Mouse (Mus musculus) heart, postnatal 0 days (tissue): Measurements from ENCODE around the gene Usp9x. TPM values are rescaled to one million over a fixed set of nuclear protein-coding genes. Genes with fewer than 3 reads are reported as not detected.

Experiments used
- ATAC-seq: fragments of 200-750 bp; cut with Nextera tagmentation; 2 replicates; pipeline ENCODE4 v1.8.0; 2017; ENCODE audit warnings: low read depth, moderate number of reproducible peaks, moderate library complexity; ENCODE audit not compliant: insufficient read depth
- DNase-seq: peaks from one replicate; pipeline ENCODE4 v3.0.0-alpha.2; 2016; ENCODE audit warnings: low spot score
- H3K27ac ChIP-seq: fragments of 300-500 bp; sonication (generic); 2 replicates; pipeline ENCODE4 v1.5.1; 2014; ENCODE audit warnings: low read depth, mild to moderate bottlenecking
- H3K27me3 ChIP-seq: fragments of 300-500 bp; sonication (generic); 2 replicates; pipeline ENCODE4 v1.6.1; 2014; ENCODE audit warnings: low read length, mixed read lengths; ENCODE audit not compliant: control insufficient read depth, insufficient read depth
- H3K36me3 ChIP-seq: fragments of 300-500 bp; sonication (generic); replicated peaks from 2 replicates; pipeline ENCODE4 v1.6.1; 2014; ENCODE audit warnings: low read length, mixed read lengths; ENCODE audit not compliant: control insufficient read depth, insufficient read depth
- H3K4me1 ChIP-seq: fragments of 300-500 bp; sonication (generic); 2 replicates; pipeline ENCODE4 v1.6.1; 2014; ENCODE audit warnings: antibody characterized with exemption; ENCODE audit not compliant: control insufficient read depth, insufficient read depth
- H3K4me2 ChIP-seq: fragments of 300-500 bp; sonication (generic); 2 replicates; pipeline ENCODE4 v1.6.1; 2014; ENCODE audit warnings: low read depth, mild to moderate bottlenecking, low read length, moderate library complexity
- H3K4me3 ChIP-seq: fragments of 300-500 bp; sonication (generic); 2 replicates; pipeline ENCODE4 v1.5.1; 2014; ENCODE audit warnings: low read depth, low read length
- H3K9ac ChIP-seq: fragments of 300-500 bp; sonication (generic); replicated peaks from 2 replicates; pipeline ENCODE4 v1.6.1; 2014; ENCODE audit warnings: low read depth, low read length, mixed read lengths
- H3K9me3 ChIP-seq: fragments of 300-500 bp; sonication (generic); replicated peaks from 2 replicates; pipeline ENCODE4 v1.6.1; 2016; ENCODE audit warnings: low read length; ENCODE audit not compliant: control insufficient read depth
- CTCF ChIP-seq: IDR thresholded peaks from 2 replicates; pipeline ENCODE4 v1.5.1; 2016; ENCODE audit warnings: antibody characterized with exemption, control low read depth, low read depth
- EP300 ChIP-seq: IDR thresholded peaks from 2 replicates; pipeline ENCODE4 v1.6.1; 2016; ENCODE audit warnings: antibody characterized with exemption, low read depth
- WGBS: fragments of 180-500 bp; shearing (Covaris S2); extraction: QIAGEN DNeasy Blood & Tissue Kit; methylation state at CpG from one replicate; pipeline ENCODE4 v1.1.7; 2014; 5-methylcytosine and 5-hydroxymethylcytosine counted together
- polyA plus RNA-seq: library from polyadenylated mRNA; unstranded; fragments of >200 nt; fragmentation: Nextera tagmentation; extraction: Ambion mirVana; gene quantifications from 2 replicates; pipeline ENCODE4 v1.2.1, GENCODE M21; 2015
- total RNA-seq: library from RNA; depleted of rRNA; stranded (reverse); fragments of >200 nt; gene quantifications from 2 replicates; pipeline ENCODE4 v1.2.3, GENCODE M21; 2014; ENCODE audit warnings: low replicate concordance; rRNA removed

The Usp9x gene
- total and polyA plus RNA-seq, 2 experiments from 2014 or later = 17.1 to 128 TPM

DNA sequence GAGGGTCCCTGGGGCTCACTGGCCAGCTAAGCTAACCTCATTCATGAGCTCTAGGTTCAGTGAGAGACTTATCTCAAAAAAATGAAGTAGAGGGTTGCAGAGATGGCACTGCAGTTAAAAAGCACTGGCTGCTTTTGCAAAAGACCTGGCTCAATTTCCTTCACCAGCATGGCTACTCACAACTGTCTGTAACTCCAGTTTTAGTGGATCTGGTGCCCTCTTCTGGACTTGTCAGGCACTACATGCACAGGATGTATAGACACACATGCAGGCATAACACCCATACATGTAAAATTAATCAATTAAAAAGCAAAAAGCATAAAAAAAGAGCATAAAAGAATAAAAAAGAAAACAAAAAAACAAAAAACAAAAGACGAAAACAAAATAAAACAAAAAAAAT lies 143.0 kb downstream of the Usp9x start:
- Histone ChIP-seq H3K27me3 (no peaks in the 10 kb centered on the region), H3K4me2 (no peak overlapping the region), H3K9me3 (no peaks in the 10 kb centered on the region), H3K36me3 (no peaks in the 10 kb centered on the region), H3K4me3 (no peak overlapping the region), H3K9ac (no peak overlapping the region), H3K4me1 (no peaks in the 10 kb centered on the region), H3K27ac (no peak overlapping the region)
- 60% methylated on average over 1 of the region's 1 CpGs for WGBS
- TF ChIP-seq EP300 (no peak), CTCF (peak; percentile 6; the same call in 1 of the 2 replicates)
- DNase-seq (no peak), ATAC-seq (no peak)

Other genes with a start within 250 kb of the Usp9x start
- gene Ddx3x, start 209.5 kb downstream of the Usp9x start, total RNA-seq = 61.2 and 102 TPM in 2 replicates
- gene Ddx3x, start 209.5 kb downstream of the Usp9x start, polyA plus RNA-seq = 45.8 and 65.9 TPM in 2 replicates